Mouse (Mus musculus): ENCODE data around the gene Tenm2.

- no peak for TF ChIP-seq CTCF (conservative IDR thresholded peaks at IDR 0.05; ENCODE audit: insufficient read depth, insufficient read length, low read depth, low read length)
- no peak for TF ChIP-seq POLR2A (IDR thresholded peaks at IDR 0.05; ENCODE audit: low read depth, low read length)
Measured at GRCm38 (mm10) chr11:36958102-36958501, 277.7 kb downstream of the Tenm2 start.

Measured in kidney, adult 2 months (tissue).